Mouse (Mus musculus): ENCODE measurements around the gene Eif2ak2. TPM values are rescaled to one million over a fixed set of nuclear protein-coding genes. Genes with fewer than 3 reads are reported as not detected.
A peak's percentile ranks its signal among the peaks of the same experiment; 100 is the strongest.

Gene Eif2ak2
- total RNA-seq, 2 experiments from 2014 or later = 4.6 to 5.5 TPM

GRCm38 (mm10) chr17:78824346-78824745 is 58.0 kb downstream of the Eif2ak2 start:
- H3K27ac ChIP-seq = no peak overlapping the region
- intact Hi-C loops (cut with DNase I) = no loop called here
- no peak overlapping the region for H3K4me3 ChIP-seq
- TF ChIP-seq CTCF (IDR thresholded peaks at IDR 0.05) = no peak
- DNase-seq (ENCODE audit: extremely low spot score in 1 of 2, low spot score in 2 of 2) = no peak

- no peak for DNase-seq (ENCODE audit: extremely low spot score in 1 of 2, low spot score in 2 of 2)
- H3K4me3 ChIP-seq = no peak overlapping the region
- no peak for TF ChIP-seq CTCF (IDR thresholded peaks at IDR 0.05)
- H3K27ac ChIP-seq = no peak overlapping the region
- intact Hi-C loops (cut with DNase I) = no loop called here
These were observed 72.8 kb downstream of the Eif2ak2 start for GRCm38 (mm10) chr17:78809582-78809981.

GRCm38 (mm10) chr17:78809019-78809418 is 73.4 kb downstream of the Eif2ak2 start:
- intact Hi-C loops (cut with DNase I) = no loop called here
- peak; percentile 46 for TF ChIP-seq CTCF (IDR thresholded peaks at IDR 0.05)
- H3K4me3 ChIP-seq = no peak overlapping the region
- no peak overlapping the region for H3K27ac ChIP-seq
- no peak for DNase-seq (ENCODE audit: extremely low spot score in 1 of 2, low spot score in 2 of 2)

Other genes starting within 250 kb of the Eif2ak2 start
- 10 to 100 TPM; 58.1 to 65.7 TPM for gene Strn, start 145.4 kb downstream of the Eif2ak2 start, total RNA-seq (2021)
- gene Heatr5b, start 47.2 kb downstream of the Eif2ak2 start, total RNA-seq (2021) = 10 to 100 TPM; 56.7 to 59.8 TPM
- gene Gpatch11, start 47.0 kb downstream of the Eif2ak2 start, total RNA-seq (2021) = 10 to 100 TPM; 38.6 to 42.8 TPM
- gene Sult6b1, start 24.4 kb upstream of the Eif2ak2 start, total RNA-seq (2021) = under 1 TPM in 1 of 2 experiments, not detected in 1; 0.79 TPM
- 10 to 100 TPM; 25.3 to 28.9 TPM for gene Cebpzos, start 33.9 kb upstream of the Eif2ak2 start, total RNA-seq (2021)
- gene Cebpz, start 54.5 kb upstream of the Eif2ak2 start, total RNA-seq (2021) = 10 to 100 TPM; 32.9 to 34.0 TPM
- gene Ndufaf7, start 54.6 kb upstream of the Eif2ak2 start, total RNA-seq (2021) = 10 to 100 TPM; 56.2 to 60.6 TPM
- gene Prkd3, start 138.2 kb upstream of the Eif2ak2 start, total RNA-seq (2021) = 10 to 100 TPM in 1 of 2 experiments, 1 to 10 TPM in 1; 9.3 to 10.9 TPM
- 10 to 100 TPM in 1 of 2 experiments, 1 to 10 TPM in 1; 9.1 to 11.5 TPM for gene Qpct, start 169.3 kb upstream of the Eif2ak2 start, total RNA-seq (2021)